Mouse (Mus musculus): Measurements from ENCODE around the gene Zmat5. TPM values are rescaled to one million over a fixed set of nuclear protein-coding genes. Genes with fewer than 3 reads are reported as not detected.

Zmat5 gene
- polyA plus RNA-seq, 2 experiments: 15.5 to 25.7 TPM

DNA sequence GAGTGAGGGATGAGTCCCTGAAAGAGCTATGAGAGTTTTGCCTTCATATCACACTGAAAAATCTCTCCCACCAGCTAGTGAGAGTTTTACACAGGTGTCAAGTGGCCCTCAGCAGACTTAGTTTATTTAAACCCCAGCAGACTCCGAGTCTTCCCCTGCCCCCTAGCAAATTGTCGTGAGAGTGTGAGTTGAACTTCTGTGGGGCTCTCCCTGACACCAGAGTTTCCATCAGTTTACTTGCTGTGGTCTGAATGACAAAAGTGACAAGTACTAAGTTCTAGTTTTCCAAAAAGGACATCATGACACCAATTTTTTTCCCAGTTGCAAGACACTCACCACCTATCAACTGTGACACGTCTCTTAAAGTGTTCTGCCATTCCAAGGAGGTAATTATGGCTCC is 16.6 kb upstream of the Zmat5 start:
- Histone ChIP-seq H3K36me3 (replicated peaks; ENCODE audit: control insufficient read depth, insufficient read depth, low read depth) (peaks cover 3% of the 10 kb centered on the region; the same call in 1 of the 2 replicates), H3K27me3 (ENCODE audit: control insufficient read depth, insufficient read depth, low read length) (no peaks in the 10 kb centered on the region), H3K4me1 (replicated peaks; ENCODE audit: control insufficient read depth in 2 of 2, insufficient read depth in 2 of 2, low read length in 1 of 2) (no peaks in the 10 kb centered on the region), H3K4me2 (ENCODE audit: low read depth) (no peak overlapping the region), H3K4me3 (ENCODE audit: insufficient read depth in 1 of 2, low read depth in 2 of 2, low read length in 2 of 2) (no peak overlapping the region), H3K9ac (replicated peaks) (no peak overlapping the region), H3K27ac (no peak overlapping the region), H3K9me3 (ENCODE audit: control insufficient read depth, low read length) (no peaks in the 10 kb centered on the region)
- 44% methylated on average over 3 of the region's 3 CpGs for WGBS (ENCODE audit: insufficient replicate concordance)
- TF ChIP-seq EP300 (IDR thresholded peaks at IDR 0.05; ENCODE audit: low read depth): no peak
- TF ChIP-seq CTCF (IDR thresholded peaks at IDR 0.05; ENCODE audit: low read depth): no peak
- ATAC-seq (ENCODE audit: insufficient read depth) (no peak), DNase-seq (ENCODE audit: low read depth in 3 of 3, low spot score in 3 of 3) (no peak)

DNA sequence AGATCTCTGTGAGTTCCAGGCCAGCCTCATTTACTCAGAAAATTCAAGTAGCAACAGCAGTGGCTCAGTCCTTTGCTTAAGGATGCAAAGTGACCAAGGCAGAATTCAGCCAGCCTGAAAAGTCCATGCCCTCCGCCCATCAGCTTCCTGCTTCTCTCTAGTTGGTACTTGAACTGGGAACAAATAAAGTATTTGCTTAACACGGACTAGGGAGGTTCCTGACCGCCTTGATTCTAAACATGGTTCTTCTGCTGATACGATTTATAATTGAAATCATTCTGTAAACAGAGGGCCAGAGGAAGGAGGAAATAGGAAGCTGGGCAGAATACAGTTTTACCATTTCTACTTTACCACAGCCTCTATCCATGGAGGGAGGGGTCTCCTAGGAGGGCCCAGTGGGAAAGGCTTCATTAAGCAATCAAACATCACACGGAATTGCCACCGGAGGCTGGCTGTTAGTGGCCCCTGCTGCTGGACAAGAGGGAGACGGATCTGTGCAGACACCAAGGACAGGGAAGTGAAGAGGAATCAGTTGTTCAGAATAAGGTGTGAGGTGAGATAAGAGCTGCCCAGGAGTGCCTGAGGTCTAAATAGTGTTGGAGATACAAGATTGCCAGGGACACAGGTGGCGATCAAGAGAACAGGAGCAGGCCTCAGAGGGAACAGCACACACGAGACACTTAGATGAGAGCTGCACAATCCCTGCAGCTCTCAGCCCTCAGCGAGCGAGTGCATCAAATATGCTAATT is 15.7 kb upstream of the Zmat5 start:
- no peaks in the 10 kb centered on the region for H3K27me3 ChIP-seq (ENCODE audit: control insufficient read depth, insufficient read depth, low read length)
- TF ChIP-seq CTCF (IDR thresholded peaks at IDR 0.05; ENCODE audit: low read depth) (no peak), EP300 (IDR thresholded peaks at IDR 0.05; ENCODE audit: low read depth) (no peak)
- H3K9me3 ChIP-seq (ENCODE audit: control insufficient read depth, low read length): no peaks in the 10 kb centered on the region
- H3K4me2 ChIP-seq (ENCODE audit: low read depth): no peak overlapping the region
- H3K36me3 ChIP-seq (replicated peaks; ENCODE audit: control insufficient read depth, insufficient read depth, low read depth): no peaks in the 10 kb centered on the region
- no peak overlapping the region for H3K27ac ChIP-seq
- no peak overlapping the region for H3K4me3 ChIP-seq (ENCODE audit: insufficient read depth in 1 of 2, low read depth in 2 of 2, low read length in 2 of 2)
- WGBS (ENCODE audit: insufficient replicate concordance): 39% methylated on average over 11 of the region's 11 CpGs
- no peak for DNase-seq (ENCODE audit: low read depth in 3 of 3, low spot score in 3 of 3)
- H3K4me1 ChIP-seq (replicated peaks; ENCODE audit: control insufficient read depth in 2 of 2, insufficient read depth in 2 of 2, low read length in 1 of 2): no peaks in the 10 kb centered on the region
- H3K9ac ChIP-seq (replicated peaks): no peak overlapping the region
- ATAC-seq (ENCODE audit: insufficient read depth): no peak

GRCm38 (mm10) chr11:4690353-4690752 is 14.1 kb upstream of the Zmat5 start:
- H3K9me3 ChIP-seq (ENCODE audit: control insufficient read depth, low read length): no peaks in the 10 kb centered on the region
- no peak overlapping the region for H3K4me2 ChIP-seq (ENCODE audit: low read depth)
- no peak overlapping the region for H3K4me3 ChIP-seq (ENCODE audit: insufficient read depth in 1 of 2, low read depth in 2 of 2, low read length in 2 of 2)
- no peaks in the 10 kb centered on the region for H3K27me3 ChIP-seq (ENCODE audit: control insufficient read depth, insufficient read depth, low read length)
- H3K36me3 ChIP-seq (replicated peaks; ENCODE audit: control insufficient read depth, insufficient read depth, low read depth): no peaks in the 10 kb centered on the region
- no peak for TF ChIP-seq CTCF (IDR thresholded peaks at IDR 0.05; ENCODE audit: low read depth)
- TF ChIP-seq EP300 (IDR thresholded peaks at IDR 0.05; ENCODE audit: low read depth): no peak
- no peaks in the 10 kb centered on the region for H3K4me1 ChIP-seq (replicated peaks; ENCODE audit: control insufficient read depth in 2 of 2, insufficient read depth in 2 of 2, low read length in 1 of 2)
- H3K9ac ChIP-seq (replicated peaks): no peak overlapping the region
- DNase-seq (ENCODE audit: low read depth in 3 of 3, low spot score in 3 of 3): no peak
- no peak for ATAC-seq (ENCODE audit: insufficient read depth)
- WGBS (ENCODE audit: insufficient replicate concordance): 78% methylated on average over 7 of the region's 7 CpGs
- H3K27ac ChIP-seq: no peak overlapping the region

DNA sequence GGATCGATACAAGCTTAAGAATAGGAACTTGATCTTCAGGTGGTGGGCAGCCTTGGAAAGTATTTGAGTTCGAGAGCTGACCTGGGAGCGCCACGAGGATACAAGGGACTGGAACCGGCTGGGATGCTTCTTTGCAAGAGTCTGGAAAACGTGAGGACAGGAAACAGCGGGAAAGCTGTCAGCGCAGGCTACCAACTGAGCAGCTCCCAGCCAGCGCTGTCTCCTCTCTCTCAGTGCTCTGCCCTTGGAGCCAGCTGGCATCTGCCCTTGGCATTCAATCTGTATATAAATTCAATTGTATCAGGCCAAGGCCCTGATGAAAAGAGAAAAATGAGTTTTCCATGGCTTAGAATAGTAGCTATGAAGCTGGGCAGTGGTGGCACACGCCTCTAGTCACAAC is 13.3 kb upstream of the Zmat5 start:
- Histone ChIP-seq H3K36me3 (replicated peaks; ENCODE audit: control insufficient read depth, insufficient read depth, low read depth) (no peaks in the 10 kb centered on the region), H3K4me2 (ENCODE audit: low read depth) (no peak overlapping the region), H3K4me3 (ENCODE audit: insufficient read depth in 1 of 2, low read depth in 2 of 2, low read length in 2 of 2) (no peak overlapping the region), H3K9ac (replicated peaks) (no peak overlapping the region), H3K27me3 (ENCODE audit: control insufficient read depth, insufficient read depth, low read length) (no peaks in the 10 kb centered on the region), H3K27ac (no peak overlapping the region), H3K9me3 (ENCODE audit: control insufficient read depth, low read length) (no peaks in the 10 kb centered on the region), H3K4me1 (replicated peaks; ENCODE audit: control insufficient read depth in 2 of 2, insufficient read depth in 2 of 2, low read length in 1 of 2) (no peaks in the 10 kb centered on the region)
- no peak for TF ChIP-seq CTCF (IDR thresholded peaks at IDR 0.05; ENCODE audit: low read depth)
- no peak for TF ChIP-seq EP300 (IDR thresholded peaks at IDR 0.05; ENCODE audit: low read depth)
- WGBS (ENCODE audit: insufficient replicate concordance): 65% methylated on average over 10 of the region's 10 CpGs
- ATAC-seq (ENCODE audit: insufficient read depth) (no peak), DNase-seq (ENCODE audit: low read depth in 3 of 3, low spot score in 3 of 3) (no peak)

GRCm38 (mm10) chr11:4692162-4692561 is 12.3 kb upstream of the Zmat5 start:
- 82% methylated on average over 11 of the region's 11 CpGs for WGBS (ENCODE audit: insufficient replicate concordance)
- Histone ChIP-seq H3K4me2 (ENCODE audit: low read depth) (no peak overlapping the region), H3K4me3 (ENCODE audit: insufficient read depth in 1 of 2, low read depth in 2 of 2, low read length in 2 of 2) (no peak overlapping the region), H3K27me3 (ENCODE audit: control insufficient read depth, insufficient read depth, low read length) (no peaks in the 10 kb centered on the region), H3K4me1 (replicated peaks; ENCODE audit: control insufficient read depth in 2 of 2, insufficient read depth in 2 of 2, low read length in 1 of 2) (no peaks in the 10 kb centered on the region), H3K36me3 (replicated peaks; ENCODE audit: control insufficient read depth, insufficient read depth, low read depth) (no peaks in the 10 kb centered on the region), H3K9ac (replicated peaks) (no peak overlapping the region), H3K9me3 (ENCODE audit: control insufficient read depth, low read length) (no peaks in the 10 kb centered on the region), H3K27ac (no peak overlapping the region)
- TF ChIP-seq CTCF (IDR thresholded peaks at IDR 0.05; ENCODE audit: low read depth): no peak
- TF ChIP-seq EP300 (IDR thresholded peaks at IDR 0.05; ENCODE audit: low read depth): no peak
- DNase-seq (ENCODE audit: low read depth in 3 of 3, low spot score in 3 of 3) (no peak), ATAC-seq (ENCODE audit: insufficient read depth) (no peak)
